Mouse (Mus musculus) forebrain, embryonic 14.5 days (tissue): ENCODE results near the gene Fan1. TPM values are rescaled to one million over a fixed set of nuclear protein-coding genes. Genes with fewer than 3 reads are reported as not detected.

Experiments
- ATAC-seq: fragments of 200-750 bp; cut with Nextera tagmentation; 2 replicates; pipeline ENCODE4 v1.8.0; 2017; ENCODE audit warnings: mild to moderate bottlenecking, moderate library complexity
- DNase-seq: peaks from one replicate; pipeline ENCODE4 v3.0.0-alpha.2; 2015; ENCODE audit warnings: low spot score
- H3K27ac ChIP-seq: fragments of 300-500 bp; sonication (generic); 2 replicates; pipeline ENCODE4 v1.5.1; 2014; ENCODE audit warnings: low read depth, mild to moderate bottlenecking, control low read depth, low read length, moderate library complexity
- H3K27me3 ChIP-seq: fragments of 300-500 bp; sonication (generic); replicated peaks from 2 replicates; pipeline ENCODE4 v1.6.1; 2014; ENCODE audit warnings: low read length, control low read depth, mixed read lengths; ENCODE audit not compliant: control insufficient read depth, insufficient read depth
- H3K36me3 ChIP-seq: fragments of 300-500 bp; sonication (generic); 2 replicates; pipeline ENCODE4 v1.6.1; 2014; ENCODE audit warnings: low read length, control low read depth; ENCODE audit not compliant: control insufficient read depth, insufficient read depth
- H3K4me1 ChIP-seq: fragments of 300-500 bp; sonication (generic); 2 replicates; pipeline ENCODE4 v1.6.1; 2014; ENCODE audit warnings: antibody characterized with exemption, low read length, control low read depth; ENCODE audit not compliant: control insufficient read depth, insufficient read depth
- H3K4me2 ChIP-seq: fragments of 300-500 bp; sonication (generic); 2 replicates; pipeline ENCODE4 v1.6.1; 2014; ENCODE audit warnings: mild to moderate bottlenecking, control low read depth, low read length
- H3K4me3 ChIP-seq: fragments of 300-500 bp; sonication (generic); 2 replicates; pipeline ENCODE4 v1.5.1; 2014; ENCODE audit warnings: low read depth, low read length, control low read depth
- H3K9ac ChIP-seq: fragments of 300-500 bp; sonication (generic); 2 replicates; pipeline ENCODE4 v1.6.1; 2014; ENCODE audit warnings: mild to moderate bottlenecking, low read length, control low read depth, moderate library complexity
- H3K9me3 ChIP-seq: fragments of 300-500 bp; sonication (generic); replicated peaks from 2 replicates; pipeline ENCODE4 v1.6.1; 2016; ENCODE audit warnings: low read length, control low read depth, mixed read lengths; ENCODE audit not compliant: control insufficient read depth
- WGBS: fragments of 180-500 bp; shearing (Covaris S2); extraction: QIAGEN DNeasy Blood & Tissue Kit; methylation state at CpG from one replicate; pipeline ENCODE4 v1.1.7; 2014; 5-methylcytosine and 5-hydroxymethylcytosine counted together
- polyA plus RNA-seq: library from polyadenylated mRNA; unstranded; fragments of >200 nt; fragmentation: Nextera tagmentation; extraction: Ambion mirVana; gene quantifications from 2 replicates; pipeline ENCODE4 v1.2.1, GENCODE M21; 2014

The Fan1 gene
- polyA plus RNA-seq, 1 experiment from 2014 or later: 3.5 TPM

DNA sequence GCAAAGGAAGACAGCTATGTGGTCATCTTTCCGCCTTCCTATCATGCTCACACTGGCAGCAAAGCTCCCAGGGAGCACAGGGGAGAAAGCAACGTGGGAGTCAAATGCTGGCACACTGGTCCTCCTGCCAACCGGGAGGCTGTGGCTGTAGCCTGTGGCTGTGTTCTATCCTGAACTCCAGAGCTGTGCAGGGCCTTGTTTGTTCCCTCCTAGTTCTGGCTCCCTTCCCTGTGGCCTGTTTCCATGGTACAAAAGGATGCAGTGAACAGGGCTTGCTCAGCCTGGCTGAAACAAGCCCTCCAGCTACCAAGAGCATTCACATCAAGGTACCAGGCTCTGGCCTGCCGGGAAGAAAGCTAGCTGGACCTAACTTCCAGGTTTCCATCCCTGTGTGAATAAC, 22.8 kb downstream of the Fan1 start:
- H3K4me2 ChIP-seq: no peak overlapping the region
- no peaks in the 10 kb centered on the region for H3K9me3 ChIP-seq
- H3K4me3 ChIP-seq: no peak overlapping the region
- DNase-seq: peak; percentile 72
- H3K9ac ChIP-seq: 0 out of 2 replicates have a peak overlapping the region, but pooled peaks have one; percentile 17
- no peaks in the 10 kb centered on the region for H3K27me3 ChIP-seq
- 72% methylated on average over 4 of the region's 4 CpGs for WGBS
- no peak overlapping the region; the same call in 1 of the 2 replicates for H3K27ac ChIP-seq
- H3K36me3 ChIP-seq: peaks cover 34% of the 10 kb centered on the region; the same call in 1 of the 2 replicates
- H3K4me1 ChIP-seq: no peaks in the 10 kb centered on the region
- peak; percentile 58; the same call in 1 of the 2 replicates for ATAC-seq

- Histone ChIP-seq H3K9me3 (no peaks in the 10 kb centered on the region), H3K4me2 (no peak overlapping the region), H3K4me1 (no peaks in the 10 kb centered on the region), H3K4me3 (no peak overlapping the region), H3K27ac (no peak overlapping the region; the same call in 1 of the 2 replicates), H3K27me3 (no peaks in the 10 kb centered on the region), H3K9ac (no peak overlapping the region), H3K36me3 (peaks cover 40% of the 10 kb centered on the region; the same call in 1 of the 2 replicates)
- ATAC-seq (0 out of 2 replicates have a peak, but pooled peaks have one; percentile 50), DNase-seq (peak; percentile 47)
- WGBS: 79% methylated on average over 15 of the region's 15 CpGs
Measured at GRCm38 (mm10) chr7:64349147-64349861, 24.6 kb downstream of the Fan1 start.

GRCm38 (mm10) chr7:64347813-64348212, 26.1 kb downstream of the Fan1 start:
- no peak overlapping the region for H3K27ac ChIP-seq
- H3K9ac ChIP-seq: no peak overlapping the region
- 95% methylated on average over 1 of the region's 1 CpGs for WGBS
- peaks cover 32% of the 10 kb centered on the region; the same call in 1 of the 2 replicates for H3K36me3 ChIP-seq
- no peaks in the 10 kb centered on the region for H3K27me3 ChIP-seq
- no peak overlapping the region for H3K4me3 ChIP-seq
- H3K9me3 ChIP-seq: no peaks in the 10 kb centered on the region
- DNase-seq: no peak
- H3K4me2 ChIP-seq: no peak overlapping the region
- no peaks in the 10 kb centered on the region for H3K4me1 ChIP-seq
- no peak for ATAC-seq

- DNase-seq (no peak), ATAC-seq (no peak)
- Histone ChIP-seq H3K4me1 (no peaks in the 10 kb centered on the region), H3K36me3 (peaks cover 39% of the 10 kb centered on the region), H3K9me3 (no peaks in the 10 kb centered on the region), H3K4me3 (no peak overlapping the region), H3K4me2 (no peak overlapping the region), H3K27me3 (no peaks in the 10 kb centered on the region), H3K9ac (no peak overlapping the region), H3K27ac (no peak overlapping the region)
- 91% methylated on average over 1 of the region's 1 CpGs for WGBS
Measured at GRCm38 (mm10) chr7:64332686-64333085, 41.2 kb downstream of the Fan1 start.

GRCm38 (mm10) chr7:64331309-64331708, 42.6 kb downstream of the Fan1 start:
- H3K4me3 ChIP-seq: no peak overlapping the region
- H3K4me1 ChIP-seq: no peaks in the 10 kb centered on the region
- no peak for ATAC-seq
- no peak for DNase-seq
- peaks cover 28% of the 10 kb centered on the region for H3K36me3 ChIP-seq
- no peaks in the 10 kb centered on the region for H3K27me3 ChIP-seq
- WGBS: 84% methylated on average over 3 of the region's 3 CpGs
- H3K9me3 ChIP-seq: no peaks in the 10 kb centered on the region
- H3K4me2 ChIP-seq: no peak overlapping the region
- H3K27ac ChIP-seq: no peak overlapping the region
- no peak overlapping the region for H3K9ac ChIP-seq

DNA sequence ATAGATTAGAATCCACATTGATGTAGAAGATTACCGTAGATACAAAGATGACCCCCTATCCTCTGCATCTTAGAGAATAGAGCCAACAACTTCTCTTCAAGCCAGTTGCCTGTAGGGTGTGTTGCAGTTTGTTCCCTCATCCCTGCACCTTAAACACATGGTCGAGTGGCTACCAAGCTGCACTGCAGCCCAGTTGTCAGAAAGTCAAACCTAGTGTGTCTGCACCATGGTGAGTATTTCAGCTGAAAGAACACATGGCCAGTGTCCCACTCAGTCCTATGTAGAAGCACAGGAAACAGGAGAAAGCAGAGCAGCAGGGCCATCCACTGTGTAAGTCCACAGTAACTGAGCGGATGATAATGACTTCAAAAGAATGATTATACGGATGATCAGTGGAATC, 46.4 kb downstream of the Fan1 start:
- Histone ChIP-seq H3K36me3 (peaks cover 14% of the 10 kb centered on the region; the same call in 1 of the 2 replicates), H3K4me1 (no peaks in the 10 kb centered on the region), H3K27ac (no peak overlapping the region), H3K9ac (no peak overlapping the region), H3K4me3 (no peak overlapping the region), H3K4me2 (no peak overlapping the region), H3K27me3 (no peaks in the 10 kb centered on the region), H3K9me3 (no peaks in the 10 kb centered on the region)
- WGBS: 89% methylated on average over 4 of the region's 4 CpGs
- ATAC-seq: no peak
- no peak for DNase-seq

- Histone ChIP-seq H3K27me3 (no peaks in the 10 kb centered on the region), H3K27ac (no peak overlapping the region), H3K4me1 (no peaks in the 10 kb centered on the region), H3K9ac (no peak overlapping the region), H3K4me3 (no peak overlapping the region), H3K4me2 (no peak overlapping the region), H3K9me3 (no peaks in the 10 kb centered on the region), H3K36me3 (peaks cover 17% of the 10 kb centered on the region)
- DNase-seq (peak; percentile 81), ATAC-seq (peak; percentile 78)
- WGBS: 25% methylated on average over 1 of the region's 1 CpGs
Measured at GRCm38 (mm10) chr7:64326892-64327291, 47.0 kb downstream of the Fan1 start.

DNA sequence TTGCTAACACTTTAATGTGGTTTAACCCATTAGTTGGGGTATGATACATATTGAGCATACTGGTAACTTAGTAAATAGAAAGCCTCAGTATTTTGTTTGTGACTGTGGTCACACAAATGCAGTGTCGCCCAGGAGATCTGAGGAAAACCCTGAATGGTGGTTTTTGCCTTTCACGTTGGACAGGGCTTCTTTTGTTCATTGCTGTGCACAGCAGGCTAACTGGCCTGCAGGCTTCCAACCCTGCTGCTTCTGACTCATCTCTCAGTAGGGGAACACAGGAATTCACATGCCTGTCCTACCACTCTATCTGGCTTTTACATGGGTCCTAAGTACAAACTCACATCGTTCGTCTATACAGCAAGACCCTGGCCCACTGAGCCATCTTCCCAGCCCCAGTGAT, 52.2 kb downstream of the Fan1 start:
- 64% methylated on average over 4 of the region's 4 CpGs for WGBS
- H3K9me3 ChIP-seq: no peaks in the 10 kb centered on the region
- DNase-seq (no peak), ATAC-seq (no peak)
- H3K4me3 ChIP-seq: no peak overlapping the region
- H3K36me3 ChIP-seq: peaks cover 40% of the 10 kb centered on the region
- no peaks in the 10 kb centered on the region for H3K27me3 ChIP-seq
- no peaks in the 10 kb centered on the region for H3K4me1 ChIP-seq
- H3K9ac ChIP-seq: no peak overlapping the region
- H3K4me2 ChIP-seq: no peak overlapping the region
- no peak overlapping the region for H3K27ac ChIP-seq

GRCm38 (mm10) chr7:64321125-64321524, 52.8 kb downstream of the Fan1 start:
- Histone ChIP-seq H3K4me3 (no peak overlapping the region), H3K27me3 (no peaks in the 10 kb centered on the region), H3K4me1 (no peaks in the 10 kb centered on the region), H3K4me2 (no peak overlapping the region), H3K36me3 (peaks cover 46% of the 10 kb centered on the region), H3K27ac (no peak overlapping the region), H3K9ac (no peak overlapping the region), H3K9me3 (no peaks in the 10 kb centered on the region)
- ATAC-seq: no peak
- no peak for DNase-seq
- 83% methylated on average over 5 of the region's 5 CpGs for WGBS
